ENCODE assay signal across 8 mouse cellular contexts in the genomic region with DNA sequence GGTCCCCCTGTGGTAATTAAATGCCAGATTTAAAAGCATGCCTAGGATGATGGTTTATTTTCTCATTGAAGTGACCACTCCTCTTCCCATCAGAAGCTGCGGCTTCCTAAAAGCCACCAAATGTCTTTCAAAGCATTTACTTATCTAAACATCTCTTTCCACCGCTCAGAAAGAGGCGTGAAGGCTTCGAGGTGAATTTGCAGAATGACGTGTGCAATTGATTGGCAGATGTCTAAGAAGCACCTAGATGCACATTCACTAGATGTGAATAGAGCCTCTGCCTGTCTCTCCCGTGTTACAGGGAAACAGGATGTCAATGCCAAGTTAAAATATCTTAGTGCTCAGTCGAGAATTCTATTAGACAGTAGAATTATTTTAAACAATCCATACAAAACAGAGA. TPM values are rescaled to one million over a fixed set of nuclear protein-coding genes. Genes with fewer than 3 reads are reported as not detected.
DNase-seq lines count a peak whose midpoint lies in the region; ATAC-seq and TF ChIP-seq lines count a peak whose summit lies in the region.

No protein-coding gene starts in this region.

- no peak overlapping the region for H3K27ac ChIP-seq in kidney, postnatal 0 days
- peak overlapping the region; percentile 95 for H3K27ac ChIP-seq in embryonic facial prominence, embryonic 14.5 days (replicated peaks; ENCODE audit: low read depth, low read length)
- H3K27ac ChIP-seq in limb, embryonic 10.5 days = peak overlapping the region; percentile 98
- H3K27ac ChIP-seq in olfactory bulb, adult 2 months (ENCODE audit: insufficient read depth, low read depth, low read length) = 0 out of 2 replicates have a peak overlapping the region, but pooled peaks have one; percentile 33

- no peak overlapping the region for H3K9ac ChIP-seq in kidney, postnatal 0 days (ENCODE audit: low read depth, low read length)
- H3K9ac ChIP-seq in embryonic facial prominence, embryonic 14.5 days (ENCODE audit: low read depth, low read length) = peak overlapping the region; percentile 79

- no peak for ATAC-seq in kidney, postnatal 0 days (replicated peaks; ENCODE audit: low FRiP score, low read depth)
- no peak for ATAC-seq in embryonic facial prominence, embryonic 14.5 days (ENCODE audit: low read depth)

- H3K36me3 ChIP-seq in kidney, postnatal 0 days (ENCODE audit: insufficient read depth, low read length) = no peaks in the 10 kb centered on the region
- 0 out of 2 replicates have a peak, but pooled peaks cover 4% of the 10 kb centered on the region for H3K36me3 ChIP-seq in embryonic facial prominence, embryonic 14.5 days (ENCODE audit: control insufficient read depth, insufficient read depth, low read length)
- H3K36me3 ChIP-seq in limb, embryonic 10.5 days = peaks cover 19% of the 10 kb centered on the region

- no peak for TF ChIP-seq POLR2A in olfactory bulb, adult 2 months (IDR thresholded peaks at IDR 0.05; ENCODE audit: insufficient read depth, low read depth, low read length)

- no peaks in the 10 kb centered on the region for H3K9me3 ChIP-seq in kidney, postnatal 0 days (replicated peaks; ENCODE audit: low read length)
- peaks cover 8% of the 10 kb centered on the region; the same call in 1 of the 2 replicates for H3K9me3 ChIP-seq in embryonic facial prominence, embryonic 14.5 days (ENCODE audit: control insufficient read depth, low read length)
- no peaks in the 10 kb centered on the region; the same call in 1 of the 2 replicates for H3K9me3 ChIP-seq in limb, embryonic 10.5 days (replicated peaks)

- no peaks in the 10 kb centered on the region for H3K4me1 ChIP-seq in kidney, postnatal 0 days (replicated peaks; ENCODE audit: insufficient read depth, low read length)
- H3K4me1 ChIP-seq in embryonic facial prominence, embryonic 14.5 days (ENCODE audit: control insufficient read depth, insufficient read depth, low read length) = peaks cover 15% of the 10 kb centered on the region
- peaks cover 51% of the 10 kb centered on the region for H3K4me1 ChIP-seq in limb, embryonic 10.5 days
- H3K4me1 ChIP-seq in olfactory bulb, adult 2 months (ENCODE audit: control insufficient read depth, insufficient read depth, low read length) = peaks cover 10% of the 10 kb centered on the region

- intact Hi-C loops in left cerebral cortex, postnatal 14 days (cut with DNase I) = loop anchor here (5.0 kb wide), 1 partner anchor 70 kb away; no protein-coding TSS in a partner anchor

- no peak for DNase-seq in kidney, postnatal 0 days (ENCODE audit: low spot score)
- DNase-seq in kidney, postnatal 14 days = no peak
- DNase-seq in embryonic facial prominence, embryonic 14.5 days (ENCODE audit: low spot score) = no peak
- DNase-seq in limb, embryonic 10.5 days (ENCODE audit: low spot score) = no peak
- no peak for DNase-seq in urinary bladder, postnatal 4 days (ENCODE audit: low spot score in 2 of 2)
- DNase-seq in left cerebral cortex, adult 9 months (ENCODE audit: low spot score in 2 of 2) = no peak
- no peak for DNase-seq in left cerebral cortex, postnatal 14 days (ENCODE audit: low spot score in 2 of 2)

- no peak overlapping the region for H3K4me3 ChIP-seq in kidney, postnatal 0 days (replicated peaks; ENCODE audit: low read depth, low read length)
- H3K4me3 ChIP-seq in embryonic facial prominence, embryonic 14.5 days (ENCODE audit: low read depth, low read length) = peak overlapping the region; percentile 66
- peak overlapping the region; percentile 74 for H3K4me3 ChIP-seq in limb, embryonic 10.5 days
- H3K4me3 ChIP-seq in olfactory bulb, adult 2 months (ENCODE audit: insufficient read depth, low read depth, low read length) = no peak overlapping the region

- no peak for TF ChIP-seq CTCF in kidney, postnatal 0 days (IDR thresholded peaks at IDR 0.05; ENCODE audit: low read depth)
- TF ChIP-seq CTCF in olfactory bulb, adult 2 months (IDR thresholded peaks at IDR 0.05; ENCODE audit: insufficient read depth, low read depth, low read length) = no peak

- peak overlapping the region; percentile 99 for H3K4me2 ChIP-seq in kidney, postnatal 0 days (ENCODE audit: low read length)
- H3K4me2 ChIP-seq in embryonic facial prominence, embryonic 14.5 days (ENCODE audit: low read depth, low read length) = peak overlapping the region; percentile 74

- H3K27me3 ChIP-seq in kidney, postnatal 0 days (ENCODE audit: insufficient read depth, low read length) = no peaks in the 10 kb centered on the region
- H3K27me3 ChIP-seq in embryonic facial prominence, embryonic 14.5 days (replicated peaks; ENCODE audit: control insufficient read depth, insufficient read depth, low read length) = no peaks in the 10 kb centered on the region
- no peaks in the 10 kb centered on the region for H3K27me3 ChIP-seq in limb, embryonic 10.5 days (ENCODE audit: low read depth, poor library complexity, severe bottlenecking)

- 10% methylated on average over 7 of the region's 7 CpGs for WGBS in kidney, postnatal 0 days
- WGBS in embryonic facial prominence, embryonic 14.5 days = 5% methylated on average over 7 of the region's 7 CpGs
- WGBS in limb, embryonic 10.5 days = 3% methylated on average over 7 of the region's 7 CpGs
- WGBS in olfactory bulb, adult 2 months = 8% methylated on average over 7 of the region's 7 CpGs

RNA-seq across cellular contexts. Expression of a gene that starts 1.8 kb away (rescaled TPM):
- 6.5 and 7.0 TPM in 2 replicates for polyA plus RNA-seq in kidney, postnatal 0 days (2015; fragmentation: Nextera tagmentation; extraction: Ambion mirVana)
- 16.4 and 17.7 TPM in 2 replicates for polyA plus RNA-seq in embryonic facial prominence, embryonic 14.5 days (2014; fragmentation: Nextera tagmentation; extraction: Ambion mirVana)
- polyA plus RNA-seq in limb, embryonic 10.5 days (2016; fragmentation: Nextera tagmentation; extraction: Ambion mirVana) = 24.5 and 26.7 TPM in 2 replicates
- not detected in 2 replicates for polyA plus RNA-seq in olfactory bulb, adult 2 months (2012; ENCODE audit: insufficient read depth, insufficient read length, low replicate concordance, missing spikeins)
- total RNA-seq in left cerebral cortex, postnatal 14 days (2021) = 10 to 100 TPM; 44.3 to 44.5 TPM

Comparison
In these comparisons a context has a peak if more than half of its experiments do, and no peak if none do; other contexts are left out.
1. H3K4me3 ChIP-seq: peak in embryonic facial prominence, embryonic 14.5 days (single experiment) and limb, embryonic 10.5 days (single experiment); none in kidney, postnatal 0 days (single experiment) and olfactory bulb, adult 2 months (single experiment).